Mouse (Mus musculus) heart, embryonic 13.5 days (tissue): ENCODE measurements at regions not wholly inside any gene's neighbourhood (a gene's known extent, or its start where the extent isn't known, plus 50 kb on each side); places are given as distances from the start of the nearest gene placed in this dataset.

Source experiments
- ATAC-seq: fragments of 200-750 bp; cut with Nextera tagmentation; 2 replicates; pipeline ENCODE4 v1.8.0; 2017; ENCODE audit warnings: moderate TSS enrichment; ENCODE audit not compliant: insufficient number of reproducible peaks, low FRiP score, low TSS enrichment; ENCODE audit errors: extremely low read depth
- H3K27ac ChIP-seq: fragments of 300-500 bp; sonication (generic); replicated peaks from 2 replicates; pipeline ENCODE4 v1.5.1; 2015; ENCODE audit warnings: moderate library complexity, mild to moderate bottlenecking, inconsistent platforms
- H3K27me3 ChIP-seq: fragments of 300-500 bp; sonication (generic); replicated peaks from 2 replicates; pipeline ENCODE4 v1.6.1; 2015; ENCODE audit warnings: mild to moderate bottlenecking, inconsistent platforms
- H3K36me3 ChIP-seq: fragments of 300-500 bp; sonication (generic); 2 replicates; pipeline ENCODE4 v1.6.1; 2015; ENCODE audit warnings: mild to moderate bottlenecking, inconsistent platforms
- H3K4me1 ChIP-seq: fragments of 300-500 bp; sonication (generic); 2 replicates; pipeline ENCODE4 v1.6.1; 2015; ENCODE audit warnings: inconsistent platforms
- H3K4me2 ChIP-seq: fragments of 300-500 bp; sonication (generic); 2 replicates; pipeline ENCODE4 v1.6.1; 2015; ENCODE audit warnings: inconsistent platforms, mild to moderate bottlenecking, moderate library complexity
- H3K4me3 ChIP-seq: fragments of 300-500 bp; sonication (generic); 2 replicates; pipeline ENCODE4 v1.5.1; 2015; ENCODE audit warnings: moderate library complexity, mild to moderate bottlenecking, inconsistent platforms
- H3K9ac ChIP-seq: fragments of 300-500 bp; sonication (generic); 2 replicates; pipeline ENCODE4 v1.6.1; 2015; ENCODE audit warnings: inconsistent platforms, mild to moderate bottlenecking, moderate library complexity
- H3K9me3 ChIP-seq: fragments of 300-500 bp; sonication (generic); 2 replicates; pipeline ENCODE4 v1.6.1; 2016; ENCODE audit warnings: inconsistent platforms
- WGBS: fragments of 180-500 bp; shearing (Covaris S2); methylation state at CpG from one replicate; pipeline ENCODE4 v1.1.7; 2015; ENCODE audit warnings: mixed read lengths; 5-methylcytosine and 5-hydroxymethylcytosine counted together

- Histone ChIP-seq H3K27me3 (no peaks in the 10 kb centered on the region), H3K9me3 (no peaks in the 10 kb centered on the region), H3K4me3 (no peak overlapping the region), H3K9ac (no peak overlapping the region), H3K4me2 (no peak overlapping the region), H3K4me1 (no peaks in the 10 kb centered on the region), H3K36me3 (no peaks in the 10 kb centered on the region), H3K27ac (no peak overlapping the region)
- WGBS, result 73% methylated on average over 2 of the region's 2 CpGs
- no peak for ATAC-seq
Measured at GRCm38 (mm10) chr4:64124387-64125088, 77.7 kb upstream of the Tnc start.

- no peak for ATAC-seq
- WGBS, result 66% methylated on average over 2 of the region's 2 CpGs
Measured at GRCm38 (mm10) chr4:64123675-64124074, 76.9 kb upstream of the Tnc start.

GRCm38 (mm10) chr4:64098247-64098646, 51.4 kb upstream of the Tnc start:
- no peaks in the 10 kb centered on the region for H3K9me3 ChIP-seq
- H3K27ac ChIP-seq, result no peak overlapping the region
- no peak for ATAC-seq
- H3K9ac ChIP-seq, result no peak overlapping the region
- H3K27me3 ChIP-seq, result no peaks in the 10 kb centered on the region
- 70% methylated on average over 4 of the region's 4 CpGs for WGBS
- no peaks in the 10 kb centered on the region for H3K4me1 ChIP-seq
- H3K4me2 ChIP-seq, result no peak overlapping the region
- no peak overlapping the region for H3K4me3 ChIP-seq
- no peaks in the 10 kb centered on the region for H3K36me3 ChIP-seq

More at GRCm38 (mm10) chr4:64123675-64124074, 76.9 kb upstream of the Tnc start:
- Histone ChIP-seq H3K27ac (no peak overlapping the region), H3K4me3 (no peak overlapping the region), H3K27me3 (no peaks in the 10 kb centered on the region), H3K9ac (no peak overlapping the region), H3K4me1 (no peaks in the 10 kb centered on the region), H3K9me3 (no peaks in the 10 kb centered on the region), H3K36me3 (no peaks in the 10 kb centered on the region), H3K4me2 (no peak overlapping the region)
